Mouse (Mus musculus): ENCODE data around the gene Zkscan16. TPM values are rescaled to one million over a fixed set of nuclear protein-coding genes. Genes with fewer than 3 reads are reported as not detected.
A peak's percentile ranks its signal among the peaks of the same experiment; 100 is the strongest.

The Zkscan16 gene
- polyA plus RNA-seq, 1 experiment from 2014 or later, result 0.11 TPM

DNA sequence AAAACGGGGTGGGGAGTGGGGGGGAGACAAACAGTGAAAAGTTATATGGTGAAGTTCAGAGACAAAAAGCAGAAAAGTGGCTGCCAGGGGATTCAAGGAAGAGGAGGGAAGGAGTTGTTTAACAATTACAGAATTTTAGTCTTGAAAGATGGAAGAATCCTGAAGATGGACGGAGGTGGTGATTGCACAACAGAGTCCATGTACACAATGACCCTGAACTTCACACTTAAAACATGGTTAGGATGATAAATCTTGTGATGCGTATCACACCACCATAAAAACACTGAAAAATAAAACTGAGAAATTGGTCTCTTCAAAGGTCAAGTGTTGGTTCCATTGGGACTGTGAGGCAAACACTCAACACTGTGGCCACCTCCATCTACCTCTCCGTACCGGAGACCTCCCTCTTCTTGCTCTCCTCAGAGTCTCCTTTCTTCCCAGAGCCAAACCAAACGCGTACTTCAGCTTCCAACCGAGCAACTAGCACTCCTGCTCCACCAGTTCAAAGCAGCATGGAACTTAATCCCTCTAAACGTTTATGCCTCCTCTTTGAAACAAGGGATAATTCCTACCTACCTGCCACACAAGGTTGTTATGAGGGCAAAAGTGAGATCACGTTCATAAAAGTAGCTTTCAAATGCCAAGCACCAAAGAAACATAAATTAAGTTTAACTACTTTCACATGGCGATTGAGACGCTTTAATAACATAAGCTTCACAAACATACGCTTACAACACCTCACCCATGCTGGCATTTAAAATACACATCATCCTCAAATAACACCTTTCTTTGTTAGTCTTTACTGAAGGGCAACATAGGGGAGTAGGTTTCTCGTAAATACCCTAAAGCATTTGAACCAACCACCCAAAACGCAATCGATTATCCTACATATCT, 33.0 kb upstream of the Zkscan16 start:
- WGBS, result 32% methylated on average over 16 of the region's 16 CpGs
- Histone ChIP-seq H3K36me3 (ENCODE audit: control insufficient read depth, insufficient read depth, low read length) (no peaks in the 10 kb centered on the region), H3K27me3 (ENCODE audit: control insufficient read depth, insufficient read depth, low read length) (no peaks in the 10 kb centered on the region), H3K4me3 (ENCODE audit: low read depth, low read length) (peak overlapping the region; percentile 92), H3K4me2 (replicated peaks; ENCODE audit: low read depth) (peak overlapping the region; percentile 73), H3K9me3 (ENCODE audit: control insufficient read depth, low read length) (no peaks in the 10 kb centered on the region), H3K27ac (replicated peaks) (no peak overlapping the region), H3K4me1 (replicated peaks; ENCODE audit: control insufficient read depth, insufficient read depth) (peaks cover 3% of the 10 kb centered on the region; the same call in 1 of the 2 replicates), H3K9ac (ENCODE audit: low read length) (0 out of 2 replicates have a peak overlapping the region, but pooled peaks have one; percentile 13)
- TF ChIP-seq CTCF (IDR thresholded peaks at IDR 0.05; ENCODE audit: low read depth), result no peak
- no peak for TF ChIP-seq EP300 (optimal IDR thresholded peaks at IDR 0.05)
- DNase-seq (ENCODE audit: low spot score) (no peak), ATAC-seq (ENCODE audit: low FRiP score, low TSS enrichment) (no peak)

- H3K9me3 ChIP-seq (ENCODE audit: control insufficient read depth, low read length), result no peaks in the 10 kb centered on the region
- peaks cover 3% of the 10 kb centered on the region; the same call in 1 of the 2 replicates for H3K4me1 ChIP-seq (replicated peaks; ENCODE audit: control insufficient read depth, insufficient read depth)
- DNase-seq (ENCODE audit: low spot score), result peak; percentile 73
- TF ChIP-seq CTCF (IDR thresholded peaks at IDR 0.05; ENCODE audit: low read depth) (no peak), EP300 (optimal IDR thresholded peaks at IDR 0.05) (no peak)
- peak; percentile 43 for ATAC-seq (ENCODE audit: low FRiP score, low TSS enrichment)
- no peaks in the 10 kb centered on the region for H3K27me3 ChIP-seq (ENCODE audit: control insufficient read depth, insufficient read depth, low read length)
- under 1% methylated on average over 53 of the region's 56 CpGs for WGBS
- no peaks in the 10 kb centered on the region for H3K36me3 ChIP-seq (ENCODE audit: control insufficient read depth, insufficient read depth, low read length)
- H3K4me3 ChIP-seq (ENCODE audit: low read depth, low read length), result peak overlapping the region; percentile 92
- H3K27ac ChIP-seq (replicated peaks), result peak overlapping the region; percentile 98
- H3K9ac ChIP-seq (ENCODE audit: low read length), result peak overlapping the region; percentile 98
- H3K4me2 ChIP-seq (replicated peaks; ENCODE audit: low read depth), result peak overlapping the region; percentile 73
Observed at GRCm38 (mm10) chr4:58911069-58911830, 32.2 kb upstream of the Zkscan16 start.

DNA sequence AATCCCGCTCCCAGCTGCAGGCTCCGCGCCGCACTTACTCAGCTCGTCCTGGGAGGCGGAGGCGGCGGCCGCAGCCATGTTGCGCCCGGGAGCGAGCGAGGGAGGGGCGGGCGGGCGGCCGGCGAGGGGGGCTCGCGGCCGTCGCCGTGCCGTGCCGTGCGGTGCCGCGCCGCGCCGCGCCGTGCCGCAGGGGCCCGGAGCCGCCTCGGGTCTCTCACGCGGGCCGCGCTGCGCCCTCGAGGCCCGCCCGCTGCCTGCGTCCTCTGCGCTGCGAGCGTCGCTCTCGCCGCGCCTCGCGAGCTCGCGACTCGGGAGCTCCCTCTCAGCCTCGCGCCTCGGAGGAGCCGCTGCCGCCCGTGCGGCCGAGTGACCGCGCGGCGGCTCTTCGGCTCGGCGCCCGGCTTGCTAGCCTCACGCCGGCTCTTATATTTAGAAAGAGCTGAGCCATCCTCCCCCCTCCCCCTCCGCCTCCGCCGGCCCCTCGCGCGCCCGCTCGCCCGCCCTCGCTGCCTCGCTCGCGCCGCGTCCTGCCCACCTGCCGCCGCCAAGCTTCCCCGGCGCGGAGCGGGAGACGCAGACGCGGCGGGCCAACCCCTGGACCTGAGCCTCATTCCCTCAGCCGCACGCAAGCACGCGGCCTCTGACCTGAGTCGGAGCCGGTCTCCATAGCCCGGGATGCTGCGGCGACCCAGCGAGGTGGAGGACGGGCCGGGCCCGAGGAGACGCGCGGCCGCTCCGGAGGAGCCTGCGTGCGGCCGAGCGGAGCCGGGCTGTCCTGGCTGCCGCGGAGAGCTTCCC, 31.4 kb upstream of the Zkscan16 start:
- peaks cover 3% of the 10 kb centered on the region; the same call in 1 of the 2 replicates for H3K4me1 ChIP-seq (replicated peaks; ENCODE audit: control insufficient read depth, insufficient read depth)
- H3K4me2 ChIP-seq (replicated peaks; ENCODE audit: low read depth), result peak overlapping the region; percentile 73
- TF ChIP-seq EP300 (optimal IDR thresholded peaks at IDR 0.05), result no peak
- TF ChIP-seq CTCF (IDR thresholded peaks at IDR 0.05; ENCODE audit: low read depth), result no peak
- no peaks in the 10 kb centered on the region for H3K27me3 ChIP-seq (ENCODE audit: control insufficient read depth, insufficient read depth, low read length)
- H3K27ac ChIP-seq (replicated peaks), result peak overlapping the region; percentile 98
- H3K4me3 ChIP-seq (ENCODE audit: low read depth, low read length), result peak overlapping the region; percentile 92
- ATAC-seq (ENCODE audit: low FRiP score, low TSS enrichment), result peak; percentile 72
- peak overlapping the region; percentile 98 for H3K9ac ChIP-seq (ENCODE audit: low read length)
- under 1% methylated on average over 63 of the region's 126 CpGs for WGBS
- no peaks in the 10 kb centered on the region for H3K36me3 ChIP-seq (ENCODE audit: control insufficient read depth, insufficient read depth, low read length)
- DNase-seq (ENCODE audit: low spot score), result peak; percentile 74
- no peaks in the 10 kb centered on the region for H3K9me3 ChIP-seq (ENCODE audit: control insufficient read depth, low read length)

GRCm38 (mm10) chr4:58912629-58913335, 30.6 kb upstream of the Zkscan16 start, which contains the start of gene Ecpas:
TSS of gene Ecpas (minus strand) at chr4:58912749.
- Histone ChIP-seq H3K9ac (ENCODE audit: low read length) (peak within 1 kb of the TSS; percentile 98), H3K4me2 (replicated peaks; ENCODE audit: low read depth) (peak within 1 kb of the TSS; percentile 73), H3K36me3 (ENCODE audit: control insufficient read depth, insufficient read depth, low read length) (no peaks in the 10 kb centered on the region), H3K27me3 (ENCODE audit: control insufficient read depth, insufficient read depth, low read length) (no peaks in the 10 kb centered on the region), H3K4me1 (replicated peaks; ENCODE audit: control insufficient read depth, insufficient read depth) (peaks cover 3% of the 10 kb centered on the region; the same call in 1 of the 2 replicates), H3K4me3 (ENCODE audit: low read depth, low read length) (peak within 1 kb of the TSS; percentile 92), H3K27ac (replicated peaks) (peak within 1 kb of the TSS; percentile 98), H3K9me3 (ENCODE audit: control insufficient read depth, low read length) (no peaks in the 10 kb centered on the region)
- WGBS, result 5% methylated on average over 34 of the region's 43 CpGs
- ATAC-seq (ENCODE audit: low FRiP score, low TSS enrichment), result peak; percentile 70
- TF ChIP-seq EP300 (optimal IDR thresholded peaks at IDR 0.05), result no peak
- TF ChIP-seq CTCF (IDR thresholded peaks at IDR 0.05; ENCODE audit: low read depth), result no peak
- DNase-seq (ENCODE audit: low spot score), result peak; percentile 84
